Mouse (Mus musculus): ENCODE data around the gene Nodal.

- no peak for TF ChIP-seq CTCF (IDR thresholded peaks at IDR 0.05; ENCODE audit: borderline replicate concordance, control insufficient read depth, extremely low read depth, insufficient read depth, low read length, poor library complexity)
- TF ChIP-seq POLR2A (IDR thresholded peaks at IDR 0.05; ENCODE audit: control insufficient read depth, extremely low read depth, insufficient read depth, low read length, poor library complexity), result peak; percentile 98
Measured at GRCm38 (mm10) chr10:61452645-61453044, 34.9 kb downstream of the Nodal start, which contains the start of gene Eif4ebp2.

Data from thymus, adult 2 months (tissue).